Mouse (Mus musculus): Measurements from ENCODE around the gene Ocrl.

DNA sequence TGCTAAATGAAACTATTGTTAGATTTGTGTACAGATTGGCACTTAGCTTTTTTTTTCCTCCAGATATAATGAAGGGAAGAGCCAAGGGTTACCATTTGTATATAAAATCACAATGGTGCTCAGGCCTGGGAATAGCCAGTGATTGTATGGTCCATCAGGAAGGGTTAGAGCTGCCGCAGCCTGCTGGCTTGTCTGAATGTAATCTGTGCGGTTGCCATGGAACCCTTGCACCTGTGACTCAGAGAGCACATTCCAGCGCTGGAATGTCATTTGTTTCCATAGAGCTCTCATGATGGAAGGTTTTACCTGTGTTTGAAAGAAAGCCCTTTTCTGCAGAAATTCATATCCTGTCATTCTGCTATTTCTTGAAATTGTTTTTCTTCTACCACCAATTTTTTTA lies 37.5 kb downstream of the Ocrl start:
- TF ChIP-seq CTCF (IDR thresholded peaks at IDR 0.05; ENCODE audit: extremely low read depth, insufficient read depth, insufficient read length, insufficient replicate concordance) = no peak
- no peak for TF ChIP-seq POLR2A (IDR thresholded peaks at IDR 0.05; ENCODE audit: low read depth, low read length)
